Comparison of ENCODE assay signal across 10 mouse cellular contexts in genomic region chr8:71496481-71496880, GRCm38 (mm10). TPM values are rescaled to one million over a fixed set of nuclear protein-coding genes. Genes with fewer than 3 reads are reported as not detected.
A peak's percentile ranks its signal among the peaks of the same experiment; 100 is the strongest.
DNase-seq lines count a peak whose midpoint lies in the region; ATAC-seq lines count a peak whose summit lies in the region.
"Had no signal": no experiment of that assay in that cellular context is flagged by ENCODE, and none has a peak within 500 bp of the region (broad histone marks: within the 10 kb centered on the region; RNA-seq: fewer than 3 reads in every experiment).

No protein-coding gene starts in this region.

- no peak overlapping the region for H3K9ac ChIP-seq in embryonic facial prominence, embryonic 14.5 days (ENCODE audit: low read depth, low read length)
- H3K9ac ChIP-seq in liver, embryonic 11.5 days (ENCODE audit: low read depth, low read length), result no peak overlapping the region
- no peak overlapping the region for H3K9ac ChIP-seq in stomach, embryonic 15.5 days

- H3K4me2 ChIP-seq in embryonic facial prominence, embryonic 14.5 days (ENCODE audit: low read depth, low read length), result no peak overlapping the region
- no peak overlapping the region for H3K4me2 ChIP-seq in liver, embryonic 11.5 days
- no peak overlapping the region for H3K4me2 ChIP-seq in stomach, embryonic 15.5 days

- peaks cover 23% of the 10 kb centered on the region for H3K4me1 ChIP-seq in embryonic facial prominence, embryonic 14.5 days (ENCODE audit: control insufficient read depth, insufficient read depth, low read length)
- H3K4me1 ChIP-seq in liver, embryonic 11.5 days (replicated peaks; ENCODE audit: control insufficient read depth, insufficient read depth, low read length), result peaks cover 21% of the 10 kb centered on the region
- H3K4me1 ChIP-seq in stomach, embryonic 15.5 days, result peaks cover 38% of the 10 kb centered on the region

- H3K9me3 ChIP-seq in embryonic facial prominence, embryonic 14.5 days (ENCODE audit: control insufficient read depth, low read length), result no peaks in the 10 kb centered on the region
- H3K9me3 ChIP-seq in liver, embryonic 11.5 days (ENCODE audit: control insufficient read depth, low read length), result no peaks in the 10 kb centered on the region
- no peaks in the 10 kb centered on the region for H3K9me3 ChIP-seq in stomach, embryonic 15.5 days

- no peak for DNase-seq in frontal cortex, postnatal 36 days (ENCODE audit: low spot score in 2 of 2)
- DNase-seq in adrenal gland, adult 8-10 months, result peak; percentile 96
- DNase-seq in embryonic facial prominence, embryonic 14.5 days (ENCODE audit: low spot score), result peak; percentile 48
- peak; percentile 96 for DNase-seq in heart, postnatal 4 days
- DNase-seq in liver, embryonic 11.5 days (ENCODE audit: low spot score), result no peak
- DNase-seq in thymus, adult 18-20 months, result no peak

- H3K27ac ChIP-seq in embryonic facial prominence, embryonic 14.5 days (replicated peaks; ENCODE audit: low read depth, low read length), result no peak overlapping the region
- no peak overlapping the region; the same call in 1 of the 2 replicates for H3K27ac ChIP-seq in liver, embryonic 11.5 days (ENCODE audit: low read depth, low read length)
- peak overlapping the region; percentile 68 for H3K27ac ChIP-seq in stomach, embryonic 15.5 days

- no peaks in the 10 kb centered on the region for H3K27me3 ChIP-seq in embryonic facial prominence, embryonic 14.5 days (replicated peaks; ENCODE audit: control insufficient read depth, insufficient read depth, low read length)
- H3K27me3 ChIP-seq in liver, embryonic 11.5 days (replicated peaks; ENCODE audit: control insufficient read depth, insufficient read depth, low read length), result no peaks in the 10 kb centered on the region
- no peaks in the 10 kb centered on the region for H3K27me3 ChIP-seq in stomach, embryonic 15.5 days (replicated peaks)
- H3K27me3 ChIP-seq: CH12.LX had no signal

- 0 out of 2 replicates have a peak, but pooled peaks have one; percentile 10 for ATAC-seq in frontal cortex, adult (ENCODE audit: low TSS enrichment)
- no peak for ATAC-seq in embryonic facial prominence, embryonic 14.5 days (ENCODE audit: low read depth)
- ATAC-seq in liver, embryonic 11.5 days (replicated peaks; ENCODE audit: low FRiP score), result peak; percentile 23; the same call in 1 of the 2 replicates
- no peak; the same call in 1 of the 2 replicates for ATAC-seq in stomach, embryonic 15.5 days (ENCODE audit: insufficient read depth, low FRiP score, low read depth)

- WGBS in embryonic facial prominence, embryonic 14.5 days, result 31% methylated on average over 10 of the region's 11 CpGs
- 40% methylated on average over 11 of the region's 11 CpGs for WGBS in liver, embryonic 11.5 days
- WGBS in stomach, embryonic 15.5 days, result 31% methylated on average over 11 of the region's 11 CpGs

- H3K36me3 ChIP-seq in embryonic facial prominence, embryonic 14.5 days (ENCODE audit: control insufficient read depth, insufficient read depth, low read length), result peaks cover 28% of the 10 kb centered on the region
- H3K36me3 ChIP-seq in liver, embryonic 11.5 days (ENCODE audit: control insufficient read depth, insufficient read depth, low read length), result peaks cover 15% of the 10 kb centered on the region
- peaks cover 15% of the 10 kb centered on the region for H3K36me3 ChIP-seq in stomach, embryonic 15.5 days

- H3K4me3 ChIP-seq in embryonic facial prominence, embryonic 14.5 days (ENCODE audit: low read depth, low read length), result no peak overlapping the region
- H3K4me3 ChIP-seq in liver, embryonic 11.5 days (ENCODE audit: low read depth, low read length), result no peak overlapping the region
- H3K4me3 ChIP-seq in stomach, embryonic 15.5 days (replicated peaks), result no peak overlapping the region

RNA-seq across cellular contexts. Expression of gene Gtpbp3, which starts 8.6 kb away (rescaled TPM):
- total RNA-seq in adrenal gland, adult 8-10 months (2022), result 10 to 100 TPM; 23.1 to 32.0 (median 29.0) TPM
- 5.3 and 6.8 TPM in 2 replicates for polyA plus RNA-seq in embryonic facial prominence, embryonic 14.5 days (2014; fragmentation: Nextera tagmentation; extraction: Ambion mirVana)
- 10 to 100 TPM; 17.8 to 20.1 TPM for total RNA-seq in heart, postnatal 4 days (2021)
- polyA plus RNA-seq in liver, embryonic 11.5 days (2014; fragmentation: Nextera tagmentation; extraction: Ambion mirVana), result 9.5 and 10.4 TPM in 2 replicates
- polyA plus RNA-seq in stomach, embryonic 15.5 days (2015; fragmentation: Nextera tagmentation; extraction: Ambion mirVana), result 14.6 and 16.1 TPM in 2 replicates

RNA-seq across cellular contexts. Expression of gene Ano8, which starts 10.7 kb away (rescaled TPM):
- 10 to 100 TPM; 13.5 to 24.7 (median 20.6) TPM for total RNA-seq in adrenal gland, adult 8-10 months (2022)
- 2.0 and 2.1 TPM in 2 replicates for polyA plus RNA-seq in embryonic facial prominence, embryonic 14.5 days (2014; fragmentation: Nextera tagmentation; extraction: Ambion mirVana)
- total RNA-seq in heart, postnatal 4 days (2021), result 10 to 100 TPM; 13.5 to 15.4 TPM
- 0.60 and 0.96 TPM in 2 replicates for polyA plus RNA-seq in liver, embryonic 11.5 days (2014; fragmentation: Nextera tagmentation; extraction: Ambion mirVana)
- polyA plus RNA-seq in stomach, embryonic 15.5 days (2015; fragmentation: Nextera tagmentation; extraction: Ambion mirVana), result 1.5 and 1.8 TPM in 2 replicates

RNA-seq across cellular contexts. Expression of gene Plvap, which starts 15.1 kb away (rescaled TPM):
- total RNA-seq in adrenal gland, adult 8-10 months (2022), result 100 to 1,000 TPM; 195 to 255 (median 230) TPM
- polyA plus RNA-seq in embryonic facial prominence, embryonic 14.5 days (2014; fragmentation: Nextera tagmentation; extraction: Ambion mirVana), result 53.5 and 59.0 TPM in 2 replicates
- total RNA-seq in heart, postnatal 4 days (2021), result 10 to 100 TPM; 35.8 to 43.2 TPM
- 56.0 and 57.3 TPM in 2 replicates for polyA plus RNA-seq in liver, embryonic 11.5 days (2014; fragmentation: Nextera tagmentation; extraction: Ambion mirVana)
- polyA plus RNA-seq in stomach, embryonic 15.5 days (2015; fragmentation: Nextera tagmentation; extraction: Ambion mirVana), result 84.8 and 90.0 TPM in 2 replicates

RNA-seq across cellular contexts. Expression of gene Dda1, which starts 27.5 kb away (rescaled TPM):
- 10 to 100 TPM; 51.7 to 65.2 (median 57.9) TPM for total RNA-seq in adrenal gland, adult 8-10 months (2022)
- 100 and 105 TPM in 2 replicates for polyA plus RNA-seq in embryonic facial prominence, embryonic 14.5 days (2014; fragmentation: Nextera tagmentation; extraction: Ambion mirVana)
- 10 to 100 TPM; 42.0 to 46.2 TPM for total RNA-seq in heart, postnatal 4 days (2021)
- 94.1 and 98.2 TPM in 2 replicates for polyA plus RNA-seq in liver, embryonic 11.5 days (2014; fragmentation: Nextera tagmentation; extraction: Ambion mirVana)
- 90.2 and 92.4 TPM in 2 replicates for polyA plus RNA-seq in stomach, embryonic 15.5 days (2015; fragmentation: Nextera tagmentation; extraction: Ambion mirVana)

RNA-seq across cellular contexts. Expression of gene Ccdc194, which starts 29.0 kb away (rescaled TPM):
- total RNA-seq in adrenal gland, adult 8-10 months (2022), result not detected
- 2.4 and 3.5 TPM in 2 replicates for polyA plus RNA-seq in embryonic facial prominence, embryonic 14.5 days (2014; fragmentation: Nextera tagmentation; extraction: Ambion mirVana)
- under 1 TPM; 0.14 to 0.29 TPM for total RNA-seq in heart, postnatal 4 days (2021)
- 0.16 and 0.44 TPM in 2 replicates for polyA plus RNA-seq in liver, embryonic 11.5 days (2014; fragmentation: Nextera tagmentation; extraction: Ambion mirVana)
- polyA plus RNA-seq in stomach, embryonic 15.5 days (2015; fragmentation: Nextera tagmentation; extraction: Ambion mirVana), result 0.27 and 0.49 TPM in 2 replicates
- total RNA-seq: CH12.LX had no signal
- polyA plus RNA-seq: frontal cortex, adult 2 months had no signal

Comparison
In these comparisons a context has a peak if more than half of its experiments do, and no peak if none do; other contexts are left out.
1. ATAC-seq: peak in frontal cortex, adult (single experiment) and liver, embryonic 11.5 days (single experiment); none in embryonic facial prominence, embryonic 14.5 days (single experiment) and stomach, embryonic 15.5 days (single experiment).
2. DNase-seq: peak in adrenal gland, adult 8-10 months (single experiment), embryonic facial prominence, embryonic 14.5 days (single experiment) and heart, postnatal 4 days (single experiment); none in frontal cortex, postnatal 36 days (0 of 2), liver, embryonic 11.5 days (single experiment) and thymus, adult 18-20 months (0 of 2).